Mouse (Mus musculus) kidney, adult 2 months (tissue): ENCODE results near the gene Wdr81.

ENCODE experiments used
- CTCF ChIP-seq: fragments of 200-500 bp; conservative IDR thresholded peaks from 2 replicates; pipeline ENCODE4 v1.5.1; 2011; ENCODE audit warnings: low read depth, mild to moderate bottlenecking, control low read depth, low read length, moderate library complexity, mixed read lengths; ENCODE audit not compliant: insufficient read depth, insufficient read length
- POLR2A ChIP-seq: fragments of 200-500 bp; IDR thresholded peaks from one replicate; pipeline ENCODE4 v1.6.1; 2011; ENCODE audit warnings: low read depth, low read length, control low read depth

- TF ChIP-seq CTCF (no peak), POLR2A (no peak)
Measured at GRCm38 (mm10) chr11:75400099-75400498, 54.4 kb downstream of the Wdr81 start.
